Mouse (Mus musculus) forebrain, postnatal 0 days (tissue): Measurements from ENCODE around the gene Rps15. TPM values are rescaled to one million over a fixed set of nuclear protein-coding genes. Genes with fewer than 3 reads are reported as not detected.

Experiments used
- ATAC-seq: fragments of 200-750 bp; cut with Nextera tagmentation; 2 replicates; pipeline ENCODE4 v1.8.0; 2017; ENCODE audit warnings: mild to moderate bottlenecking, moderate library complexity
- DNase-seq: peaks from one replicate; pipeline ENCODE4 v3.0.0-alpha.2; 2015
- H3K27ac ChIP-seq: fragments of 300-500 bp; sonication (generic); 2 replicates; pipeline ENCODE4 v1.5.1; 2014; ENCODE audit warnings: low read depth, mild to moderate bottlenecking, antibody characterized with exemption, low read length, moderate library complexity, mixed read lengths
- H3K27me3 ChIP-seq: fragments of 300-500 bp; sonication (generic); 2 replicates; pipeline ENCODE4 v1.6.1; 2014; ENCODE audit warnings: mild to moderate bottlenecking, low read length, mixed read lengths; ENCODE audit not compliant: insufficient read depth
- H3K36me3 ChIP-seq: fragments of 300-500 bp; sonication (generic); 2 replicates; pipeline ENCODE4 v1.6.1; 2014; ENCODE audit warnings: mild to moderate bottlenecking, moderate library complexity; ENCODE audit not compliant: insufficient read depth
- H3K4me1 ChIP-seq: fragments of 300-500 bp; sonication (generic); 2 replicates; pipeline ENCODE4 v1.6.1; 2014; ENCODE audit warnings: antibody characterized with exemption; ENCODE audit not compliant: insufficient read depth
- H3K4me2 ChIP-seq: fragments of 300-500 bp; sonication (generic); 2 replicates; pipeline ENCODE4 v1.6.1; 2014; ENCODE audit warnings: low read depth, mild to moderate bottlenecking, moderate library complexity
- H3K4me3 ChIP-seq: fragments of 300-500 bp; sonication (generic); 2 replicates; pipeline ENCODE4 v1.5.1; 2014; ENCODE audit warnings: low read depth, low read length, mixed read lengths
- H3K9ac ChIP-seq: fragments of 300-500 bp; sonication (generic); 2 replicates; pipeline ENCODE4 v1.6.1; 2014; ENCODE audit warnings: mild to moderate bottlenecking
- H3K9me3 ChIP-seq: fragments of 300-500 bp; sonication (generic); 2 replicates; pipeline ENCODE4 v1.6.1; 2016; ENCODE audit warnings: low read length
- CTCF ChIP-seq: sonication (generic); IDR thresholded peaks from 2 replicates; pipeline ENCODE4 v1.5.1; 2016; ENCODE audit warnings: antibody characterized with exemption, control low read depth, low read depth
- WGBS: fragments of 180-500 bp; shearing (Covaris S2); extraction: QIAGEN DNeasy Blood & Tissue Kit; methylation state at CpG from one replicate; pipeline ENCODE4 v1.1.7; 2014; 5-methylcytosine and 5-hydroxymethylcytosine counted together
- microRNA-seq, 2 experiments: library from miRNA; unstranded; fragments of <30 nt; microRNA quantifications; one replicate each; pipeline ENCODE4; 2016
- polyA plus RNA-seq: library from polyadenylated mRNA; unstranded; fragments of >200 nt; fragmentation: Nextera tagmentation; extraction: Ambion mirVana; gene quantifications from 2 replicates; pipeline ENCODE4 v1.2.1, GENCODE M21; 2015
- total RNA-seq: library from RNA; depleted of rRNA; stranded (reverse); fragments of >200 nt; gene quantifications from 2 replicates; pipeline ENCODE4 v1.2.3, GENCODE M21; 2014; rRNA removed

Gene Rps15
- total and polyA plus RNA-seq, 2 experiments from 2014 or later: 681 to 1,181 TPM

- WGBS: 4% methylated on average over 43 of the region's 47 CpGs
- peak overlapping the region; percentile 49; the same call in 1 of the 2 replicates for H3K4me2 ChIP-seq
- DNase-seq (no peak), ATAC-seq (no peak)
- H3K27me3 ChIP-seq: peaks cover 61% of the 10 kb centered on the region
- no peak overlapping the region for H3K9ac ChIP-seq
- peaks cover 7% of the 10 kb centered on the region; the same call in 1 of the 2 replicates for H3K4me1 ChIP-seq
- H3K27ac ChIP-seq: no peak overlapping the region
- no peaks in the 10 kb centered on the region for H3K36me3 ChIP-seq
- peak overlapping the region; percentile 33 for H3K4me3 ChIP-seq
- no peak for TF ChIP-seq CTCF
- H3K9me3 ChIP-seq: no peaks in the 10 kb centered on the region
Measured at GRCm38 (mm10) chr10:80341491-80342304, 49.4 kb downstream of the Rps15 start.

DNA sequence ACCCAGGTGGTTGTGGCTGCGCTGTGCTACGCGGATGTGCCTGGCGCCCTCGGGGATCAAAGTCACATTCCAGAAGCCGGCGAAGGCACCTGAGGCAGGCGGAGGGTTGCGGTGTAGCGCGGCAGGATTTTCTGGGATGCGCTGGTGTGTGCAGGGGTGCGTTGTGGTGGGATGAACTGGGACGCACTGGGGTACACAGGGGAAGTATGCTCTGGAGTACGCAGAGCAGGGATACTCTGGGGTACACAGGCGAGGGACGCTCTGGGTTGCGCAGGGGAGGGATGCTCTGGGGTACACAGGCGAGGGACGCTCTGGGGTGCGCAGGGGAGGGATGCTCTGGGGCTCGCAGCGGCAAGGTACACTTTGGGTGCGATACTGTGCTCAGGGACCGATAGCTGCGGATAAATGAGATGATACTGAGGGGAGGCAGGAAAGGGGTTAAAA is 50.1 kb downstream of the Rps15 start:
- no peaks in the 10 kb centered on the region for H3K36me3 ChIP-seq
- peak overlapping the region; percentile 33 for H3K4me3 ChIP-seq
- no peak for DNase-seq
- peaks cover 65% of the 10 kb centered on the region for H3K27me3 ChIP-seq
- TF ChIP-seq CTCF: no peak
- H3K27ac ChIP-seq: no peak overlapping the region
- peaks cover 7% of the 10 kb centered on the region; the same call in 1 of the 2 replicates for H3K4me1 ChIP-seq
- H3K4me2 ChIP-seq: peak overlapping the region; percentile 49
- ATAC-seq: no peak; the same call in 1 of the 2 replicates
- H3K9me3 ChIP-seq: no peaks in the 10 kb centered on the region
- WGBS: 4% methylated on average over 26 of the region's 26 CpGs
- H3K9ac ChIP-seq: no peak overlapping the region

DNA sequence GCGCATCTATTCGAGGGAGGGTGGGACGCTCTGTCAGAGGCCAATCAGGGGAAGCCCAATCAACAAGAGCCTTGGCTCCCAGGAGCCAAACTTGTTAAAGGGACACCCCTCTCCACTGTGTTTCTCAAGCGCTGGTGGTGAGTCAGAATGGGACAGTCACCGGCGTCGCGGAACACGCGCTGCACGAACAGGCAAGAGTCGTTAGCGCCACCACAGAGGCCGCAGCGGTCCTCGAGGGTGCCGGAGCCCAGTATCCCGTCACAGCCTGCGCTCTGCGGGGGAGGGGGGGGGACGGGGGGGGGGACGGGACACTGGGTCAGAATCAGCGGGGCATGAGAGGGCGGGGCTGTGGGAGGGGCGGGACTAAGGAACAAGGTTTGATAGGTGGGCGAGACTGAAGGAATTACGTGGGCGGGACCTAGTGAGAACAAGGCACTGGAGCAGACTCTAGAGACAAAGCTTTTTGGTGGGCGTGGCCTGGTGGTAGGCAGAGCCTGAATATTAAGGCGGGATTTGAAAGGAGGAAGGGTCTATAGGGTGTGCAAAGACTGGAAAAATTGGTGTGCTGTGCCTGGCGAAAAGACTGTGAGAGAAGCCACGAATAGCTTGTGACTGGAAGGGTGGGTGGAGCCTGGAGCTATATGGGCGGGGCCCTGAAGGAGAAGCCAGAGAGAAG is 50.6 kb downstream of the Rps15 start:
- Histone ChIP-seq H3K27ac (no peak overlapping the region), H3K9ac (0 out of 2 replicates have a peak overlapping the region, but pooled peaks have one; percentile 18), H3K36me3 (no peaks in the 10 kb centered on the region), H3K4me2 (peak overlapping the region; percentile 49), H3K9me3 (no peaks in the 10 kb centered on the region), H3K27me3 (peaks cover 70% of the 10 kb centered on the region), H3K4me1 (peaks cover 7% of the 10 kb centered on the region; the same call in 1 of the 2 replicates), H3K4me3 (peak overlapping the region; percentile 33)
- ATAC-seq (peak; percentile 86), DNase-seq (peak; percentile 79)
- TF ChIP-seq CTCF: no peak
- WGBS: under 1% methylated on average over 29 of the region's 33 CpGs

DNA sequence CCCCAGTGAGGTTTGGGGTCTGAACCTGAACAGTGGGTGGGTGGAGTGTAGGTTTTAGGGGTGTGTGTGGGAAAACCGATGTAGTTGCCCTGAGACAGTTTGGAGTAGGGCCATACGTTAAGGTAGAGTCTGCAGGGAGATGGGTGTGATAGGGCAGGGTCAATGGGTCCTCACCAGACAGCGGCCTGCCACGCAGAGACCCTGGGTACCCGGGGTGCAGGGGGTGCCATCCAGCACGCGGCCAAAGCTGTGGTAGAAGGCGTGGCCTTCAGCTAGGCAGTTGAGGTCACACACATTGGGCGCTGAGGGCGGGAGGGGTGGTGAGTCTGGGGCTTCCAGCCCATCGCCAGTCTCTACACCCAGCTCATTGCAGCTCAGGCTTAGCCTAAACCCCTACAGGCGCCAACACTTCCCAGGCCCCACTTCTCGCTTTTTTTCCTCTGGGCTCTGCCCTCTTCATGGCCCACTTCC is 51.2 kb downstream of the Rps15 start:
- H3K9ac ChIP-seq: 0 out of 2 replicates have a peak overlapping the region, but pooled peaks have one; percentile 18
- no peaks in the 10 kb centered on the region for H3K36me3 ChIP-seq

More for the DNA sequence above, 51.2 kb downstream of the Rps15 start:
- Histone ChIP-seq H3K9me3 (no peaks in the 10 kb centered on the region), H3K27ac (no peak overlapping the region), H3K4me3 (peak overlapping the region; percentile 33), H3K4me2 (peak overlapping the region; percentile 49), H3K27me3 (peaks cover 75% of the 10 kb centered on the region), H3K4me1 (peaks cover 7% of the 10 kb centered on the region; the same call in 1 of the 2 replicates)
- no peak for TF ChIP-seq CTCF
- WGBS: 30% methylated on average over 13 of the region's 13 CpGs
- ATAC-seq (no peak), DNase-seq (no peak)

Small RNAs within 50 kb of the gene (microRNA-seq; reads per million reads assigned to microRNA genes)
- gene Mir6911: 0.85 to 1.5 reads per million in 2 experiments

Other genes starting within 250 kb of the Rps15 start
- 401 and 478 TPM in 2 replicates for gene Gpx4, start 245.3 kb upstream of the Rps15 start, total RNA-seq
- 644 and 800 TPM in 2 replicates for gene Gpx4, start 245.3 kb upstream of the Rps15 start, polyA plus RNA-seq
- gene Sbno2, start 186.9 kb upstream of the Rps15 start, total RNA-seq: 19.2 and 24.2 TPM in 2 replicates
- gene Sbno2, start 186.9 kb upstream of the Rps15 start, polyA plus RNA-seq: 4.6 and 6.8 TPM in 2 replicates
- gene Stk11, start 176.7 kb upstream of the Rps15 start, total RNA-seq: 77.2 and 77.8 TPM in 2 replicates
- gene Stk11, start 176.7 kb upstream of the Rps15 start, polyA plus RNA-seq: 13.6 and 14.8 TPM in 2 replicates
- 154 and 193 TPM in 2 replicates for gene Atp5d, start 153.8 kb upstream of the Rps15 start, total RNA-seq
- 633 and 650 TPM in 2 replicates for gene Atp5d, start 153.8 kb upstream of the Rps15 start, polyA plus RNA-seq
- 114 and 151 TPM in 2 replicates for gene Cbarp, start 151.6 kb upstream of the Rps15 start, total RNA-seq
- gene Cbarp, start 151.6 kb upstream of the Rps15 start, polyA plus RNA-seq: 57.5 and 68.2 TPM in 2 replicates
- 91.5 and 120 TPM in 2 replicates for gene Midn, start 144.2 kb upstream of the Rps15 start, total RNA-seq
- 19.3 and 21.3 TPM in 2 replicates for gene Midn, start 144.2 kb upstream of the Rps15 start, polyA plus RNA-seq
- gene Cirbp, start 126.5 kb upstream of the Rps15 start, total RNA-seq: 345 and 424 TPM in 2 replicates
- gene Cirbp, start 126.5 kb upstream of the Rps15 start, polyA plus RNA-seq: 834 and 838 TPM in 2 replicates
- 4.2 and 5.0 TPM in 2 replicates for gene 1600002K03Rik, start 119.5 kb upstream of the Rps15 start, total RNA-seq
- gene 1600002K03Rik, start 119.5 kb upstream of the Rps15 start, polyA plus RNA-seq: 5.0 and 6.0 TPM in 2 replicates
- gene Efna2, start 113.0 kb upstream of the Rps15 start, total RNA-seq: 29.0 and 30.9 TPM in 2 replicates
- gene Efna2, start 113.0 kb upstream of the Rps15 start, polyA plus RNA-seq: 30.6 and 31.3 TPM in 2 replicates
- 57.6 and 60.7 TPM in 2 replicates for gene Mum1, start 66.0 kb upstream of the Rps15 start, total RNA-seq
- 41.1 and 50.4 TPM in 2 replicates for gene Mum1, start 66.0 kb upstream of the Rps15 start, polyA plus RNA-seq
- 162 and 212 TPM in 2 replicates for gene Ndufs7, start 43.3 kb upstream of the Rps15 start, total RNA-seq
- 343 and 394 TPM in 2 replicates for gene Ndufs7, start 43.3 kb upstream of the Rps15 start, polyA plus RNA-seq
- gene Gamt, start 31.4 kb upstream of the Rps15 start, total RNA-seq: 15.2 and 18.2 TPM in 2 replicates
- 20.8 and 21.8 TPM in 2 replicates for gene Gamt, start 31.4 kb upstream of the Rps15 start, polyA plus RNA-seq
- gene Dazap1, start 31.0 kb upstream of the Rps15 start, total RNA-seq: 120 and 122 TPM in 2 replicates
- 42.4 and 46.1 TPM in 2 replicates for gene Dazap1, start 31.0 kb upstream of the Rps15 start, polyA plus RNA-seq
- gene Apc2, start 3.5 kb downstream of the Rps15 start, total RNA-seq: 309 and 328 TPM in 2 replicates
- 85.3 and 112 TPM in 2 replicates for gene Apc2, start 3.5 kb downstream of the Rps15 start, polyA plus RNA-seq
- gene 2310011J03Rik, start 28.1 kb downstream of the Rps15 start, total RNA-seq: 19.2 and 22.8 TPM in 2 replicates
- gene 2310011J03Rik, start 28.1 kb downstream of the Rps15 start, polyA plus RNA-seq: 32.4 and 35.6 TPM in 2 replicates
- gene Pcsk4, start 37.0 kb downstream of the Rps15 start, total RNA-seq: 3.4 and 3.8 TPM in 2 replicates
- 7.4 TPM in 2 replicates for gene Pcsk4, start 37.0 kb downstream of the Rps15 start, polyA plus RNA-seq
- gene Reep6, start 37.5 kb downstream of the Rps15 start, total RNA-seq: 1.8 and 2.7 TPM in 2 replicates
- 5.1 and 6.4 TPM in 2 replicates for gene Reep6, start 37.5 kb downstream of the Rps15 start, polyA plus RNA-seq
- gene Adamtsl5, start 56.0 kb downstream of the Rps15 start, total RNA-seq: 0.31 and 0.33 TPM in 2 replicates
- gene Adamtsl5, start 56.0 kb downstream of the Rps15 start, polyA plus RNA-seq: 0.70 and 0.81 TPM in 2 replicates
- gene Plk5, start 64.0 kb downstream of the Rps15 start, total RNA-seq: 8.3 and 12.9 TPM in 2 replicates
- gene Plk5, start 64.0 kb downstream of the Rps15 start, polyA plus RNA-seq: 4.6 and 7.4 TPM in 2 replicates
- gene Mex3d, start 95.2 kb downstream of the Rps15 start, total RNA-seq: 107 and 120 TPM in 2 replicates
- 18.3 and 18.4 TPM in 2 replicates for gene Mex3d, start 95.2 kb downstream of the Rps15 start, polyA plus RNA-seq
- gene Mbd3, start 107.1 kb downstream of the Rps15 start, total RNA-seq: 37.9 and 43.9 TPM in 2 replicates
- gene Mbd3, start 107.1 kb downstream of the Rps15 start, polyA plus RNA-seq: 183 and 196 TPM in 2 replicates
- gene Uqcr11, start 114.4 kb downstream of the Rps15 start, total RNA-seq: 230 and 424 TPM in 2 replicates
- 688 and 881 TPM in 2 replicates for gene Uqcr11, start 114.4 kb downstream of the Rps15 start, polyA plus RNA-seq
- 69.0 and 91.4 TPM in 2 replicates for gene Tcf3, start 141.2 kb downstream of the Rps15 start, total RNA-seq
- 34.3 and 36.1 TPM in 2 replicates for gene Tcf3, start 141.2 kb downstream of the Rps15 start, polyA plus RNA-seq
- 0.62 and 1.9 TPM in 2 replicates for gene Onecut3, start 202.4 kb downstream of the Rps15 start, total RNA-seq
- gene Onecut3, start 202.4 kb downstream of the Rps15 start, polyA plus RNA-seq: 0.03 and 0.18 TPM in 2 replicates
- 0.05 and 0.38 TPM in 2 replicates for gene Atp8b3, start 246.7 kb downstream of the Rps15 start, total RNA-seq
- gene Atp8b3, start 246.7 kb downstream of the Rps15 start, polyA plus RNA-seq: 0.16 and 0.46 TPM in 2 replicates